Mouse (Mus musculus): ENCODE measurements around the gene Kdm2b. TPM values are rescaled to one million over a fixed set of nuclear protein-coding genes. Genes with fewer than 3 reads are reported as not detected.
A peak's percentile ranks its signal among the peaks of the same experiment; 100 is the strongest.
"Not testable (repeated sequence)": the region's sequence is repeated elsewhere in the genome, so short reads cannot be mapped to it uniquely, and the experiment has no call there.

Kdm2b gene
- polyA plus RNA-seq, 3 experiments from 2014 or later = 29.8 to 58.3 (median 53.4) TPM

- ATAC-seq = no peak
These were observed 21.2 kb upstream of the Kdm2b start for GRCm38 (mm10) chr5:123010806-123011205.

- ATAC-seq = no peak
These were observed 20.2 kb upstream of the Kdm2b start for GRCm38 (mm10) chr5:123009873-123010272.

- no peak for ATAC-seq
These were observed 19.4 kb upstream of the Kdm2b start for GRCm38 (mm10) chr5:123008877-123009493.

GRCm38 (mm10) chr5:123005716-123006592 lies 16.3 kb upstream of the Kdm2b start:
- no peak for ATAC-seq

GRCm38 (mm10) chr5:123000901-123001300 lies 11.3 kb upstream of the Kdm2b start:
- no peak for ATAC-seq

GRCm38 (mm10) chr5:122997205-122998204 lies 7.9 kb upstream of the Kdm2b start:
- ATAC-seq = no peak

GRCm38 (mm10) chr5:122994910-122995309 lies 5.3 kb upstream of the Kdm2b start:
- peak; percentile 6 for ATAC-seq

GRCm38 (mm10) chr5:122994303-122994846 lies 4.8 kb upstream of the Kdm2b start:
- ATAC-seq = peak; percentile 76

- no peak for ATAC-seq
These were observed 4.2 kb upstream of the Kdm2b start for GRCm38 (mm10) chr5:122993811-122994210.

GRCm38 (mm10) chr5:122991350-122992004 lies 1.9 kb upstream of the Kdm2b start:
- no peak for ATAC-seq

- peak; percentile 67 for ATAC-seq
These were observed 963 bp upstream of the Kdm2b start for GRCm38 (mm10) chr5:122990411-122991160.

GRCm38 (mm10) chr5:122989001-122989525 lies 560 bp downstream of the Kdm2b start:
- ATAC-seq = peak; percentile 39

- no peak for ATAC-seq
These were observed 1.4 kb downstream of the Kdm2b start for GRCm38 (mm10) chr5:122988021-122988751.

- ATAC-seq = no peak
These were observed 2.2 kb downstream of the Kdm2b start for GRCm38 (mm10) chr5:122987211-122988020.

- no peak for ATAC-seq
These were observed 3.5 kb downstream of the Kdm2b start for GRCm38 (mm10) chr5:122986091-122986493.

- no peak for ATAC-seq
These were observed 4.3 kb downstream of the Kdm2b start for GRCm38 (mm10) chr5:122985276-122985675.

- ATAC-seq = peak; percentile 36
These were observed 5.1 kb downstream of the Kdm2b start for GRCm38 (mm10) chr5:122984483-122984882.

GRCm38 (mm10) chr5:122978970-122979369 lies 10.7 kb downstream of the Kdm2b start:
- ATAC-seq = no peak

- not testable (repeated sequence) for ATAC-seq
These were observed 14.9 kb downstream of the Kdm2b start for GRCm38 (mm10) chr5:122974701-122975100.

Measured in inflammation-experienced regulatory T-cells, adult 6 months (primary cell).